Mouse (Mus musculus) thymus, postnatal 0 days (tissue): Measurements from ENCODE around the gene Gm10037. TPM values are rescaled to one million over a fixed set of nuclear protein-coding genes. Genes with fewer than 3 reads are reported as not detected.
"Not testable (repeated sequence)": the region's sequence is repeated elsewhere in the genome, so short reads cannot be mapped to it uniquely, and the experiment has no call there.

Experiments
- DNase-seq: peaks from one replicate; pipeline ENCODE4 v3.0.0-alpha.2; 2015; ENCODE audit warnings: low spot score
- polyA plus RNA-seq: library from polyadenylated mRNA; unstranded; fragments of >200 nt; fragmentation: Nextera tagmentation; extraction: Ambion mirVana; gene quantifications from 2 replicates; pipeline ENCODE4 v1.2.1, GENCODE M21; 2015

Gene Gm10037
- polyA plus RNA-seq: 1.6 TPM in 2 replicates

- peak; percentile 79 for DNase-seq
These were observed at the start of gene Gm10037 for GRCm38 (mm10) chr13:67830911-67831336. Gm10037 (plus strand) TSS chr13:67831106.

- DNase-seq: no peak
These were observed 38.9 kb upstream of the Gm10037 start for GRCm38 (mm10) chr13:67791921-67792455.

GRCm38 (mm10) chr13:67798618-67799017, 32.3 kb upstream of the Gm10037 start:
- DNase-seq: no peak

- DNase-seq: not testable (repeated sequence)
These were observed 31.8 kb upstream of the Gm10037 start for GRCm38 (mm10) chr13:67799151-67799550.

GRCm38 (mm10) chr13:67811651-67812210, 19.2 kb upstream of the Gm10037 start:
- DNase-seq: no peak

- DNase-seq: no peak
These were observed 17.8 kb upstream of the Gm10037 start for GRCm38 (mm10) chr13:67812961-67813709.

- DNase-seq: peak; percentile 82
These were observed 16.9 kb upstream of the Gm10037 start, which contains the start of gene Zfp273 for GRCm38 (mm10) chr13:67813710-67814660. Zfp273 (plus strand) TSS chr13:67813740.

- no peak for DNase-seq
These were observed 12.3 kb upstream of the Gm10037 start for GRCm38 (mm10) chr13:67818636-67819035.

GRCm38 (mm10) chr13:67833137-67833536, 2.2 kb downstream of the Gm10037 start:
- not testable (repeated sequence) for DNase-seq

- DNase-seq: no peak
These were observed 12.8 kb downstream of the Gm10037 start for GRCm38 (mm10) chr13:67843775-67844118.

GRCm38 (mm10) chr13:67844119-67844852, 13.4 kb downstream of the Gm10037 start:
- peak; percentile 64 for DNase-seq

GRCm38 (mm10) chr13:67844853-67845194, 13.9 kb downstream of the Gm10037 start:
- DNase-seq: no peak

- DNase-seq: no peak
These were observed 19.5 kb downstream of the Gm10037 start for GRCm38 (mm10) chr13:67850361-67850760.

- DNase-seq: no peak
These were observed 22.2 kb downstream of the Gm10037 start for GRCm38 (mm10) chr13:67853130-67853529.

GRCm38 (mm10) chr13:67853983-67854382, 23.1 kb downstream of the Gm10037 start:
- no peak for DNase-seq

GRCm38 (mm10) chr13:67857317-67857716, 26.4 kb downstream of the Gm10037 start:
- DNase-seq: no peak

GRCm38 (mm10) chr13:67862508-67862907, 31.6 kb downstream of the Gm10037 start:
- no peak for DNase-seq

- no peak for DNase-seq
These were observed 32.1 kb downstream of the Gm10037 start, which contains the start of gene BC048507 for GRCm38 (mm10) chr13:67863026-67863425. BC048507 (plus strand) TSS chr13:67863326.

GRCm38 (mm10) chr13:67864764-67865350, 34.0 kb downstream of the Gm10037 start:
- no peak for DNase-seq

- peak; percentile 25 for DNase-seq
These were observed 37.0 kb downstream of the Gm10037 start for GRCm38 (mm10) chr13:67867899-67868298.
